Mouse (Mus musculus) gastrocnemius, adult 18-20 months (tissue): ENCODE data around the gene Ccdc97. TPM values are rescaled to one million over a fixed set of nuclear protein-coding genes. Genes with fewer than 3 reads are reported as not detected.

ENCODE experiments used
- DNase-seq: peaks from one replicate; pipeline ENCODE4 v3.0.0; 2021; ENCODE audit warnings: low spot score
- long read RNA-seq, 2 experiments: library from polyadenylated mRNA; stranded (forward); transcript quantifications; one replicate each; pipeline ENCODE4 v2.0.0; 2021
- total RNA-seq, 2 experiments: library from RNA; stranded (reverse); gene quantifications; 2 replicates each; pipeline ENCODE4 v1.2.3; 2021

Gene Ccdc97
- total RNA-seq = 10 to 100 TPM; 42.1 to 43.5 TPM
- long read RNA-seq, experiment 1, transcript Ccdc97-201 (5 exons, 3,032 nt) = major isoform, 20 of 37 reads
- long read RNA-seq, experiment 1, partial matches to known transcripts = 4 of 37 reads
- long read RNA-seq, experiment 1, other reads (novel, unspliced or antisense) = 13 of 37 reads
- long read RNA-seq, experiment 2, transcript Ccdc97-201 (5 exons, 3,032 nt) = major isoform, 28 of 45 reads
- long read RNA-seq, experiment 2, partial matches to known transcripts = 11 of 45 reads
- long read RNA-seq, experiment 2, other reads (novel, unspliced or antisense) = 6 of 45 reads

DNA sequence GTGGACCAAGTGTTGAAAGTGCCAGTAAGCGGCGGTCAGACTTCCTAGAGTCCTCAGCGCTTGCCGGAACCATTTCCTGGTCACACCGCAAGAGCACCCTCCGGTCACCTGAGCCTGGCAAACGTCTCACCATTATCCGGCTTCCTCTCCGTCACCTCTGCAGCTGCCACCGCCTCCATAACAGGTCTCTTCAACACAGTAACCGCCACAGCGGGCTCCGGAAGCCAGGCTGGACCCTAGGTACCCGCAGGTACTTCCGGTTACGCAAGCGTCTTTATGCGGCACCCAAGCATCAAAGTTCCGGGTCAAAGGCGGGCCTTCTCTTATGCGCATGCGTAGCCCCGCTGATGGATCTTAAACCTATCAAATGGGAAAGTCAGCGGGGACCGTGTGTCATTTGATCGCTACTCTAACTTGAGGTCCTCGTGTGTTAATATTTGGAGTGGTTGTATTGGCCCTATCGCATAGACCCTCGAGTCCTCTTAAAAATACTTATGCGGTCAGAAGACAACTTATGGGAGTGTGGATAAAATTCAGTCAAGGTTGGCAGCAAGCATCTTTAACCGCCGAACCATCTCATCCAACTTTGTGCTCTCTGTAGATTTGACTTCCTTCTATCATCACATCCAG lies at the start of gene Ccdc97:
TSS of gene Ccdc97 (minus strand) at position 301 of the 630 bp plus-strand sequence.
- DNase-seq = peak; percentile 95

GRCm38 (mm10) chr7:25768229-25768628 lies 49.3 kb upstream of the Ccdc97 start:
- no peak for DNase-seq

DNA sequence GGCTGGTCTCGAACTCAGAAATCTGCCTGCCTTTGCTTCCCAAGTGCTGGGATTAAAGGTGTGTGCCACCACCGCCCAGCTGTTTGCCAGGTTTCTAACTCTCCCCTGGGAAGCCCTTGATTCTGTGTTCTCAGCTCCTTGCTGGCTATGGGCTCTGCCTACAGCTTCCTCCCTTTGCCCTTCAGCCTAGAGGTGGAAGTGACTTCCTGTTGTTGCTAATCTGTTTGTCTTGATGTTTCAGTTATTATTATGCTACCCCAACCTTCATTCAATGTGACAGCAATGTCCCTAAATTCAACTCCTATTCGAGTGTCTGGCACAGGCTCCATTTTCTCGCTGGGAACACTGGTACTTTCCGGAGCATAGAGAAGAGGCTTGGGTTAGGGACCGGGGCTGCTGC lies 47.2 kb upstream of the Ccdc97 start:
- no peak for DNase-seq

DNA sequence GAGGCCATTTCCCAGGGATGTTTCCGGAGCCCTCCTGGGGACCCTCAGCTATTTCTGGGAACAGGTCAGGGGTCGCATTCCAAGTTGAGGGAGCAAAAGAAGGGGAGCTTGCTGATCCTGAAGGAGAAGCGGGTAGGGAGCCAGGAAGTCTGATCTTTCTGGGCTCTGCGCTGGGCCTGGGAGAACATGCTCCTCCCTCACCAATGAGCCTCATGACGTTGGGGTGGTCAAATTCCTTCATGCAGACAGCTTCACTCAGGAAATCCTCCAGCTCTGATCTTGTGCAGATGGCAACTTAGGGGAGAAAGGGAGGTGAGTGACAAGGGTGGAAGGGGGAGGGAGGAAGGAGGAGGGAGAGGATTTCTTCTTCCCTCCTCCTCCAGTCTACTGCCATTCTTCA lies 45.3 kb upstream of the Ccdc97 start:
- DNase-seq = no peak

DNA sequence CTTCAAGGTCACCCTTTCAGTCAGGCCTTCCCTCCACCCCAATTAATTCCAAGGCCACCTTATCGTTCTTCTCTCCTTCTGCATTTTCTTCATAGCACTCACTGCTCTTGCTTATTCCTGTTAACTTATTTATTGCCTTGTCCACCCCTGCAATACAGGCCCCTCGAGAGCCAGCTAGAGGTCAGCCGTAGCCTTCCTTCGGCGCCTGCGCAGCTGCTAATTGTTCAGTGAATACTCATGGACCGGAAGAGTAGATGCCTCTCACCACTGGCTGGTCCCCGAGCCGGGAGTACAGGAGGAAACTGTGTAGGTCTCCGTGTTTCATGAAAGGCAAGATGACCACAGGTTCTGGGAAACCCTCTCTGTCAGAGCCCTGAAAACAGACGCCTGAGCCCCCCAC lies 44.8 kb upstream of the Ccdc97 start:
- no peak for DNase-seq

GRCm38 (mm10) chr7:25761354-25761753 lies 42.5 kb upstream of the Ccdc97 start:
- DNase-seq = peak; percentile 34

DNA sequence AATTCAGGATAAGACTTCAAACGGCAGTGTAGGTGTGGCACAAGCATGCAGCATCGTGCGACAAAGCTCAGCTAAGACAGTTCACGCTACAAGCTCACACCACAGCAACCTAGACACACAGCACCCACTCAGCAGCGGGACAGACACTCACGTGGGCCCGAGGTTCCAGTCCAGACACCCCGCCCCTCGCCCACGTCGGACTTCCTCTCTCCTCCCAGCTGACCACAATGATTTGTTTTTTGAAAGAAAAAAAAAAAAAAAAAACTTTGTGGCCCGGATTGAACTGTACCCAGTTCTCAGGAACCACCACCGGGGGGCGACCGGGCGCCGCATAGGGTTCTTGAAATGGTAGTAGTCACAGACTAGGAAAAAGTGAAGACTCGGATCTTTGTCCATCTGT lies 37.1 kb upstream of the Ccdc97 start:
- DNase-seq = peak; percentile 86

DNA sequence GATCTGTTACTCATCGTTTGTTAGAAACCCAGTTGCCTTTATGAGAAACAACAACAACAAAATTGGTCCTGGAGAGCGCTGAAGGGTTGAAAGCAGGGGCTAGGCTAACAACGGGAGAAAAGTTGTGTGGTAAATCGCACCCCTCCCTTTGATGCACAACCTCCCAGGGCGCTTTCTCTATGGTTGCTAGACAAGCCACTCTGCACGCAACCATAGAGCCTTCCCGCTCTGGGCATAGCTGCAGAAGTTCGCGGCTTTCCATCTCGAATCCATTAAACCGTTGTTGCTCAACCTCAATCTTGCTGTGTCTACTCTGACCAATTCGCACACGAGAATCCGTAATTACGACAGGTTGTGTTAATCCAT lies 36.6 kb upstream of the Ccdc97 start:
- DNase-seq = no peak

DNA sequence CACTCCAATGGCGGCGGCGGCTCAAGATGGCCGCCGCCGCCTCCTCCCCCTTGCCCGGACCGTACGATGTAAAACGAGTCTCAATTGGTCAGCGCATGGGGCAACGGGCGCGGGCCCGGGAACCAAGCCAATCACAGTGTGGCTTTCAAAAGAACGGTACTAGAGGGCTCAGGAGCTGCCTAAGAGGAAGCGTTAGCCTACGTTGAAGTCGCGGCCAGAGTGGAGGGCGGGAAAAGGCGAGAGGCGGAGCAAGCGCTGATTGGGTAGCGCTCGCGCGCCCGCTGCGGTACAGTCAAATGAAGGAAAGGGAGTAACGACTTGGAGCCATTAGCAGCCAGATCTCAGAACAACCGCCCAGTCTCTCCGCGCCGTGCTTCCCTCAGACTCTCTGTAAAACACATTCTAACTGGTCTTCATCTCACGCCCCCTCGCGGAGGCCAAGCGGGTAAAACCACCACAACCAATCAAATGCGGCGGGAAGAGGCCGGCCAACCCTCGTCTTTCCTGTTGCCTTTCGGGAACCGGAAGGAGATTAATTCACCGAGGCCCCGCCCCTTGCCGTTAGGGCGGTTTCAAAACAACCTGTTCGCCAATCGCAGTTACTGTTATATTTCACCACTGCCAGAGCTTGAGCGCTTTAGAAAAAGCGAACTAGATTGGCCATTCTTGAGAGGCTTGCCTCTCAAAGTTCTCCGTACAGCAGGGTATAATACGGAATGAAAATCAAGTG lies 36.0 kb upstream of the Ccdc97 start, which contains the start of gene Hnrnpul1:
TSS of gene Hnrnpul1 (minus strand) at position 20 of the 730 bp plus-strand sequence.
- DNase-seq = peak; percentile 99

DNA sequence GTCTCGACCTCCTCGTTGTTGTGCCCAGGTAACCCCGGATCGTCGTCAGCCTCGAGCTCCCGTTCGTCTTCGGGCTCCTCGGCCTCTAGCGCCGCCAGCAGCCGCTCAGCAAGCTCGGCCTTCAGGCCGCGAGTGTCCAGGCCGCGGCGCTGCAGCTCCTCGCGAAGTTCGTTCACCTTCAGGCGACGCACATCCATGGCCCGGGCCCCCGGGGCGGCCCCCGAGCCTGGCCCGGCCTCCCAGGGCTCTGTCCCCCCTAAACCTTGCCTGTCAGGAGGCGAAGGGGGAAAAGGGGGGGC lies 35.5 kb upstream of the Ccdc97 start:
- DNase-seq = no peak

- DNase-seq = no peak
Measured at GRCm38 (mm10) chr7:25753643-25754438, 35.0 kb upstream of the Ccdc97 start.

DNA sequence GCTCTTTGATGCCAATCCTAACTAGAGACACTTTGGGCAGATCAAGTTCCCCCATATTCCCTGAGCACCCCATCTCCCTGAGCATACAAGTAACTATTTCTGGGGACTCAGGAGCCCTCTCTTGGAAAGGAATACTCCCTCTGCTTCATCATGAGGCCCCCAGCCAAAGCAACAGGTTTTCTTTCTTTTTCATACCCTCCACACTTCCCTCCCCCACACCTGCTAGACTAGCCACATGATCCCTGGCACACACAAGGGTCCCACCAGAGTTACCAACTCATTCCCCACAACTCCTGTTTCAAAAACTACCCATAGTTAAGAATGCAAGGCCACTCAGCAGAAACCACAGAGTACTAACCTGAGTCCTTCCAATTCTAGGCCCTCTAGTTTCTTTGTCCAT lies 34.2 kb upstream of the Ccdc97 start:
- DNase-seq = no peak

DNA sequence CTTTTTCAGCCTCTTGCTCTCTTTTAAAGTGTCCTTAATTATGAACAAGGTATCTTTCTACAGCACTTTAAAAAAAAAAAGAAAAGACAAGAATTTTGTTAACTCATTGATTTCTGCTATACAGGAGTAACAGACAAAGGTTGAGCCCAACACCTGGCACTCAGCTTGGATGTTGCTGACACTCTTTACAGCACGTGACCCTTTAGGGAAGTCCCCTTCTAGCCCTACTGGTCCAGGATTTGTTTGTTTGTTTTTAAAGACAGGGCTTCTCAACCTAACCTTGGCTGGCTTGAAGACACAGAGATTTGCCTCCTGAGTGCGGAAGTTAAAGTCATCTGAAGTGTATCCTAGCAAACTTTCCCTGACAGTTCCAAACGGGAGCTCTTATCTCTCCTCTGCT lies 28.0 kb upstream of the Ccdc97 start:
- DNase-seq = no peak

GRCm38 (mm10) chr7:25738277-25738676 lies 19.4 kb upstream of the Ccdc97 start:
- DNase-seq = no peak

GRCm38 (mm10) chr7:25736920-25737319 lies 18.0 kb upstream of the Ccdc97 start:
- DNase-seq = no peak

GRCm38 (mm10) chr7:25734991-25735390 lies 16.1 kb upstream of the Ccdc97 start:
- no peak for DNase-seq

DNA sequence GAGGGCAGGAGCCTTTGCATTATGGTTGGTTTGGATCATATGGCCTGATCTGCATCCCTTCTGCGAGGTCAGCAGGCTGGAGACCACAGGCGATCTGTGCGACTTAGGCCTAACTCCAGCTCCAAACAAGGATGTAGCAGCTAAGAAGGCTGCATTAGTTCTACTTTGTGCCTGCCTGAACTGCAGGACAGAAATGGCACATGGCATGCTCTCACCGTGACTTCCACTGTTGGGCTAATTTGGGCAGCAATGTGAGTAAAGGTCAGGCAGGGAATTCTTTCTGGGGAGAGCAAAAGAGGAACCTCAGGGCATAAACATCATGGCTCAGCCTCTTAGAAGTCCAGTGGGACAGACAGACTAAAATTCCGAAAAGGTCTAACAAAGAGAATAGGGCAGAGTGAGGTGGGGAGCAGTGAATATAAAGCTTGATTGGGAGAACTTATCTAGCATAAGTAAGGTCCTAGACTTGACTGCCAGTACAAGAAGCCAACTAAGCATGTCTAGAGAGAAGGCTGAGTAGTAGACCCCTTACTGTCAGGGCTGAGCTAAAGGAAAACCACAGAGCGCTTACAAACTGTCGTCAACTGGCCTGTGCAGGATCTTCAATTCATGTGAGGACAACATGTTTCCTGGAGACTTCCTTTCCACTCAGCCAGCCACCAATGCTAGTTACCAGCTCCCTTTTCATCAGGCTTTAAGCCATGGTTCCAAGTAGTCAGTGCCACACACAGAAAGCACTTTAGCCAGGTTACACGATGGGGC lies 12.6 kb upstream of the Ccdc97 start:
- DNase-seq = no peak

DNA sequence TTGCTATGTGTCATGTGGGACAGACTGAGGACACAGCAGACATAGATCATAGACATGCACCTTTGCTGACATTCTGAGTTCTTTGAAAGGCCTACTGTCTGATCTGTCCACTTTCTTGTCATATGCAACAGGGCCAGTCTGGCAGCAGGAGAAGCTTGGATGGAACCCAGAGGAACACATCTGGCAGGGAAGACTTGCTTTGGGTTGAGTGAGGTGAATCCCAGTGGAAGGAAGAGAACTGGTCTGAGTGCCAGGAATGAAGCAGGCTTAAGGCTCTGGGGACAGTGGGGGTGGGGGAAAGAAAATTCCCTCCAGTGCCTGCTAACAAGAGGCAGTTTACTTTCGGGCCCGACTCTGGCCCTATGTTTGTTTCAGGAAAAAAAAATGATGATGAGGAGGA lies 11.0 kb upstream of the Ccdc97 start:
- peak; percentile 78 for DNase-seq

DNA sequence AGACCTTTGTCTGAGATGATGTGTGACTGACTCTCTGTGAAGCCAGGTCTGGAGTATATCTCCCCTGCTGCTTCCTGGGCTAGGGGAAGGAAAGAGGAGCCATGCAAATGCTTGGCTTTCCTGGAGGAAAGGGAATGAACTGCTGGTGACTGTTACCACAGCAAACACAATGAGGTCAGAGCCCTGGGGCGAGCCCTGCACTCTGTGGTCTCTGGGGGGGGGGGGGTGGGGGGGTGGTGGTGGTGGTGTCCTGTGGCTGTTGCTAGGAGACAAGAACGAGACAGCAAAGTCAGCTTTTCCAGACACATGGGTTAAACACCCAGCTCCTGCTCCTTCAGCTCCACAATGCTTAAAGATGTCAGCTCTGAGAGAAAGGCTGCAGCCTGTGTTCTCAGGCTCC lies 10.5 kb upstream of the Ccdc97 start:
- no peak for DNase-seq

DNA sequence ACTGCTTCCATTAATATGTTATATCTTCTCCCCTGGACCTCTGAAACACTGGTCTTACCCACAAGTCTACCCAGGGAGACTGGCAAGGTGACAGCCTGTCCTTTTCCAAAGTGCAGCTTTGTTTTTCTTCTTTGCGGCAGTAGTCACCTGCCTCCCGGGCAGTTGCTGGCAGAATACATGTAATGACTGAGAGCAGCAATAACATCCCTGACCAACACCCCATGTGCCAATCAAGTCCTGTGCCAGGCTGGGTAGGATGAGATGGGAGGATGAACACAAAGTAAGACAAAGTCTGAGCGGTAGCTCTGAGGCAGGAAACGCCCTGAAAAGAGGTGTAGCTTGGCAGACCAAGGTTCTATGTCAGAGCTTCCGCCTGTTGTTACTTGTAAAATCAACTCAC lies 8.9 kb upstream of the Ccdc97 start:
- no peak for DNase-seq

- no peak for DNase-seq
Measured at GRCm38 (mm10) chr7:25725886-25726285, 7.0 kb upstream of the Ccdc97 start.
